21 mouse cellular contexts compared by ENCODE assay signal in the genomic region with DNA sequence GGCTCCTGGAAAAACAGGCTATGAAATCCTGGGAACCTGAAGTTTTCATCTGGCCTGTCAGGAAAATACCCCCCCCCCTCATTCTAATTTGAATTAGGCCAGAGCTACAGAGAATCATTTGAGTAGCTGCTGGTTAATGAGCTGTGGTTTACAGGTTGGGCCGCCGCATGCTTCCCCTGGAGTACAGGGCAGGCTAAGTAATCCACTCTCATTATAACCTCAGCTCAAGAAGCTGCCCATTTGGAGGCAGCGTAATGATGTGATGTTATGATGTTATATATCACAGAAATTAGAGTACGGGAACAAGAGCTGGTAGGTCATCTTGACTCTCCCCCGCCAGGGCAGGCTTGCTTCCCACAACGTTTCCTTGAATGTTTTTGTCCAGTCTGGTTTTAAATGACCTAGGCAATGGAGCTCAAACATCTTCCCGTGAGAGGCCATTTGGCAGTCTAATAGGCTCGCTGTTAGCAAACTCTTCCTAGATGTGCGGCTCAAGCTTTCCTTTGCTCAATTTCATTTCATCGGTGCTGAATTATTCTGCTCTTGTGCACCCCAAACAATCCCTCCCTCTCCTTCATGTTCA.
DNase-seq lines count a peak whose midpoint lies in the region; ATAC-seq and TF ChIP-seq lines count a peak whose summit lies in the region.
"Had no signal": no experiment of that assay in that cellular context is flagged by ENCODE, and none has a peak within 500 bp of the region (broad histone marks: within the 10 kb centered on the region; RNA-seq: fewer than 3 reads in every experiment).

No protein-coding gene starts in this region.

- WGBS in hindbrain, embryonic 14.5 days: 82% methylated on average over 10 of the region's 10 CpGs
- WGBS in hindbrain, embryonic 12.5 days: 81% methylated on average over 10 of the region's 10 CpGs
- WGBS in limb, embryonic 12.5 days: 36% methylated on average over 10 of the region's 10 CpGs
- 90% methylated on average over 10 of the region's 10 CpGs for WGBS in heart, adult 2 months

- no peak for TF ChIP-seq EP300 in heart, adult 2 months (IDR thresholded peaks at IDR 0.05; ENCODE audit: insufficient read depth, low read depth, low read length)

- no peaks in the 10 kb centered on the region for H3K27me3 ChIP-seq in hindbrain, embryonic 14.5 days (ENCODE audit: control insufficient read depth, insufficient read depth, low read length)
- H3K27me3 ChIP-seq in hindbrain, embryonic 12.5 days: no peaks in the 10 kb centered on the region
- H3K27me3 ChIP-seq in limb, embryonic 12.5 days: no peaks in the 10 kb centered on the region
- H3K27me3 ChIP-seq in heart, adult 2 months (ENCODE audit: control insufficient read depth, insufficient read depth, low read length): no peaks in the 10 kb centered on the region
- H3K27me3 ChIP-seq: forebrain, embryonic 13.5 days; liver, embryonic 12.5 days had no signal

- no peak overlapping the region for H3K4me3 ChIP-seq in hindbrain, embryonic 14.5 days (replicated peaks; ENCODE audit: low read length)
- H3K4me3 ChIP-seq in hindbrain, embryonic 12.5 days: no peak overlapping the region
- no peak overlapping the region for H3K4me3 ChIP-seq in limb, embryonic 12.5 days (replicated peaks)
- no peak overlapping the region for H3K4me3 ChIP-seq in heart, adult 2 months
- H3K4me3 ChIP-seq: forebrain, embryonic 13.5 days; gastrocnemius, adult 2 months; heart, embryonic 10.5 days; left cerebral cortex, adult 2 months; liver, embryonic 12.5 days had no signal

- H3K4me2 ChIP-seq in hindbrain, embryonic 14.5 days (replicated peaks): no peak overlapping the region
- no peak overlapping the region for H3K4me2 ChIP-seq in hindbrain, embryonic 12.5 days (replicated peaks)
- H3K4me2 ChIP-seq in limb, embryonic 12.5 days: no peak overlapping the region
- H3K4me2 ChIP-seq: forebrain, embryonic 13.5 days; liver, embryonic 12.5 days; midbrain, embryonic 11.5 days had no signal

- TF ChIP-seq CTCF in heart, adult 2 months (IDR thresholded peaks at IDR 0.05): no peak

- no peak for DNase-seq in hindbrain, embryonic 14.5 days (ENCODE audit: low spot score)
- DNase-seq in kidney, postnatal 4 days: peak; percentile 7 to 31
- no peak for DNase-seq in kidney, postnatal 14 days
- peak; percentile 23 for DNase-seq in retina, postnatal 1 day
- no peak for DNase-seq in heart, adult 2 months
- DNase-seq: adrenal gland, postnatal 14 days; cerebellum, adult 8-10 months; gastrocnemius, adult 2 months; layer of hippocampus, adult 9-11 months; lung, adult 2 months; lung, postnatal 14 days; thymus, adult 18-20 months; thymus, postnatal 36 days had no signal

- no peaks in the 10 kb centered on the region for H3K79me2 ChIP-seq in heart, adult 2 months (replicated peaks; ENCODE audit: control insufficient read depth, insufficient read depth, low read length)

- H3K4me1 ChIP-seq in hindbrain, embryonic 14.5 days (replicated peaks; ENCODE audit: control insufficient read depth, insufficient read depth, low read length): no peaks in the 10 kb centered on the region
- no peaks in the 10 kb centered on the region for H3K4me1 ChIP-seq in hindbrain, embryonic 12.5 days
- 0 out of 2 replicates have a peak, but pooled peaks cover 7% of the 10 kb centered on the region for H3K4me1 ChIP-seq in limb, embryonic 12.5 days (replicated peaks)
- no peaks in the 10 kb centered on the region for H3K4me1 ChIP-seq in heart, adult 2 months (ENCODE audit: control insufficient read depth, insufficient read depth, low read length)
- H3K4me1 ChIP-seq: forebrain, embryonic 13.5 days; heart, embryonic 10.5 days; liver, embryonic 12.5 days had no signal

- no peak overlapping the region for H3K27ac ChIP-seq in hindbrain, embryonic 14.5 days
- no peak overlapping the region for H3K27ac ChIP-seq in hindbrain, embryonic 12.5 days
- H3K27ac ChIP-seq in limb, embryonic 12.5 days: peak overlapping the region; percentile 50
- no peak overlapping the region for H3K27ac ChIP-seq in heart, adult 2 months
- H3K27ac ChIP-seq: forebrain, embryonic 13.5 days; gastrocnemius, adult 2 months; heart, embryonic 10.5 days; left cerebral cortex, adult 2 months; liver, embryonic 12.5 days had no signal

- H3K36me3 ChIP-seq in hindbrain, embryonic 14.5 days (replicated peaks; ENCODE audit: control insufficient read depth, insufficient read depth): no peaks in the 10 kb centered on the region
- H3K36me3 ChIP-seq in hindbrain, embryonic 12.5 days: no peaks in the 10 kb centered on the region
- H3K36me3 ChIP-seq in limb, embryonic 12.5 days: no peaks in the 10 kb centered on the region
- H3K36me3 ChIP-seq in heart, adult 2 months (ENCODE audit: control insufficient read depth, insufficient read depth, low read length): no peaks in the 10 kb centered on the region
- H3K36me3 ChIP-seq: heart, embryonic 10.5 days; liver, embryonic 12.5 days had no signal

- H3K9ac ChIP-seq in hindbrain, embryonic 14.5 days: no peak overlapping the region
- H3K9ac ChIP-seq in hindbrain, embryonic 12.5 days: no peak overlapping the region
- no peak overlapping the region for H3K9ac ChIP-seq in limb, embryonic 12.5 days (replicated peaks)
- no peak overlapping the region for H3K9ac ChIP-seq in heart, adult 2 months (ENCODE audit: low read depth, low read length)
- H3K9ac ChIP-seq: forebrain, embryonic 13.5 days; liver, embryonic 12.5 days had no signal

- ATAC-seq in hindbrain, embryonic 14.5 days (ENCODE audit: low FRiP score): 0 out of 2 replicates have a peak, but pooled peaks have one; percentile 27
- ATAC-seq in hindbrain, embryonic 12.5 days (ENCODE audit: low FRiP score): no peak
- peak; percentile 87; the same call in 1 of the 2 replicates for ATAC-seq in limb, embryonic 12.5 days (ENCODE audit: insufficient number of reproducible peaks, insufficient read depth, low FRiP score, low TSS enrichment, low read depth)
- ATAC-seq: forebrain, embryonic 13.5 days; intestine, embryonic 16.5 days; liver, embryonic 12.5 days had no signal

- no peaks in the 10 kb centered on the region for H3K9me3 ChIP-seq in hindbrain, embryonic 14.5 days (ENCODE audit: control insufficient read depth, low read length)
- H3K9me3 ChIP-seq in hindbrain, embryonic 12.5 days (replicated peaks): no peaks in the 10 kb centered on the region
- no peaks in the 10 kb centered on the region for H3K9me3 ChIP-seq in limb, embryonic 12.5 days
- H3K9me3 ChIP-seq: forebrain, embryonic 13.5 days; heart, embryonic 10.5 days; liver, embryonic 12.5 days had no signal

- intact Hi-C loops in heart, adult 2 months (cut with DNase I): no loop called here

- no peak for TF ChIP-seq POLR2A in heart, adult 2 months (IDR thresholded peaks at IDR 0.05; ENCODE audit: insufficient read depth, low read depth, low read length)

Comparison
In these comparisons a context has a peak if more than half of its experiments do, and no peak if none do; other contexts are left out.
1. DNase-seq: peak in kidney, postnatal 4 days (2 of 2) and retina, postnatal 1 day (single experiment); none in hindbrain, embryonic 14.5 days (single experiment), kidney, postnatal 14 days (single experiment) and heart, adult 2 months (0 of 2).